Mouse (Mus musculus): Measurements from ENCODE around the gene Coa4. TPM values are rescaled to one million over a fixed set of nuclear protein-coding genes. Genes with fewer than 3 reads are reported as not detected.

Coa4 gene
- polyA plus RNA-seq, 1 experiment from 2014 or later: 17.8 TPM

GRCm38 (mm10) chr7:100572061-100572460 lies 35.2 kb downstream of the Coa4 start:
- no peaks in the 10 kb centered on the region for H3K27me3 ChIP-seq
- H3K9me3 ChIP-seq: no peaks in the 10 kb centered on the region
- H3K9ac ChIP-seq (replicated peaks): no peak overlapping the region
- no peaks in the 10 kb centered on the region for H3K4me1 ChIP-seq
- no peak for ATAC-seq (ENCODE audit: low FRiP score, low read depth)
- 87% methylated on average over 4 of the region's 4 CpGs for WGBS
- no peak overlapping the region for H3K4me3 ChIP-seq
- no peak overlapping the region for H3K27ac ChIP-seq (replicated peaks)
- no peak overlapping the region for H3K4me2 ChIP-seq (replicated peaks)
- H3K36me3 ChIP-seq: no peaks in the 10 kb centered on the region

DNA sequence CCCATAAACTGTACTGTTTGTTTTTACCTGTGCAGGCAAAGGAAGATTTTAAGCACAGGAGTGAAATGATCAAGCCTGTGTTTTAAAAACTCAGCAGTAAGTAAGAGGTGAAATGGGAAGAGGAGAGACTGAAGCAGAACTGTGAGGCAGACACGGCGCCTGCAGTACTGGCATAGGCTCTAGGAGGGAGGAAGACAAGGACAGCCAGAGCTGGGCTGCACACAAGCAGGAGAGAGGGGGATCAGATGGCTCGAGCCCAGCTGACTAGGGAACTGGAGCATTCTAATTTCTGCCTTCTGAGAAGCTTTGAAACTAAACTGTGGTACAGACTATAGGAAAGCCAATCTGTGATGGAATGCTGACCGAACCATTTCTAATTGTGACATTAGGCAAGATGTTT lies 35.8 kb downstream of the Coa4 start:
- Histone ChIP-seq H3K9me3 (no peaks in the 10 kb centered on the region), H3K4me1 (no peaks in the 10 kb centered on the region), H3K4me2 (replicated peaks) (no peak overlapping the region), H3K27me3 (no peaks in the 10 kb centered on the region), H3K4me3 (no peak overlapping the region), H3K9ac (replicated peaks) (no peak overlapping the region), H3K36me3 (no peaks in the 10 kb centered on the region), H3K27ac (replicated peaks) (no peak overlapping the region)
- ATAC-seq (ENCODE audit: low FRiP score, low read depth): no peak
- 83% methylated on average over 4 of the region's 4 CpGs for WGBS

- Histone ChIP-seq H3K27me3 (no peaks in the 10 kb centered on the region), H3K9me3 (no peaks in the 10 kb centered on the region), H3K36me3 (no peaks in the 10 kb centered on the region), H3K4me3 (no peak overlapping the region), H3K27ac (replicated peaks) (no peak overlapping the region), H3K4me1 (0 out of 2 replicates have a peak, but pooled peaks cover 3% of the 10 kb centered on the region), H3K4me2 (replicated peaks) (no peak overlapping the region), H3K9ac (replicated peaks) (no peak overlapping the region)
- no peak for ATAC-seq (ENCODE audit: low FRiP score, low read depth)
- WGBS: 70% methylated on average over 2 of the region's 2 CpGs
Measured at GRCm38 (mm10) chr7:100578794-100579193, 41.9 kb downstream of the Coa4 start.

DNA sequence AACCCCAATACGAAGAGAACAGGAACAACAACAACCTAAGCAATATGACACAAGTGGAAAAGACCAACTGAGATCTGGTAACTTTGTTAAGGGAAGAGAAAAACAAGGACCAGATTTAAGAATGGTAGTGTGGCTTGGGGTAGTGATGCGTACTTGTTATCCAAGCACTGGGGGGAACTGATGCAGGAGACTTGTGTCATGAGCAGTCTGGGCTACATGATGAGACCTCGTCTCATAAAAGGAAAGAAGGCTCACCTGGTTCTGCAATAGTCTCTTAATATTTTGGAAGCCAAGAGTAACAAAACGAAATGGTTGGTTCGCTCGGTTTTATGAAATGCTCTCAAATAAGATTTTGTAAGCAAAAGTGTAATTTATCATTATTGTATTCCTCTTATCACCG lies 45.4 kb downstream of the Coa4 start:
- H3K27ac ChIP-seq (replicated peaks): no peak overlapping the region
- no peak for ATAC-seq (ENCODE audit: low FRiP score, low read depth)
- no peaks in the 10 kb centered on the region for H3K36me3 ChIP-seq
- H3K9me3 ChIP-seq: no peaks in the 10 kb centered on the region
- H3K4me3 ChIP-seq: peak overlapping the region; percentile 56
- WGBS: 39% methylated on average over 7 of the region's 7 CpGs
- H3K27me3 ChIP-seq: no peaks in the 10 kb centered on the region
- H3K9ac ChIP-seq (replicated peaks): peak overlapping the region; percentile 70; the same call in 1 of the 2 replicates
- peak overlapping the region; percentile 60 for H3K4me2 ChIP-seq (replicated peaks)
- 0 out of 2 replicates have a peak, but pooled peaks cover 3% of the 10 kb centered on the region for H3K4me1 ChIP-seq

DNA sequence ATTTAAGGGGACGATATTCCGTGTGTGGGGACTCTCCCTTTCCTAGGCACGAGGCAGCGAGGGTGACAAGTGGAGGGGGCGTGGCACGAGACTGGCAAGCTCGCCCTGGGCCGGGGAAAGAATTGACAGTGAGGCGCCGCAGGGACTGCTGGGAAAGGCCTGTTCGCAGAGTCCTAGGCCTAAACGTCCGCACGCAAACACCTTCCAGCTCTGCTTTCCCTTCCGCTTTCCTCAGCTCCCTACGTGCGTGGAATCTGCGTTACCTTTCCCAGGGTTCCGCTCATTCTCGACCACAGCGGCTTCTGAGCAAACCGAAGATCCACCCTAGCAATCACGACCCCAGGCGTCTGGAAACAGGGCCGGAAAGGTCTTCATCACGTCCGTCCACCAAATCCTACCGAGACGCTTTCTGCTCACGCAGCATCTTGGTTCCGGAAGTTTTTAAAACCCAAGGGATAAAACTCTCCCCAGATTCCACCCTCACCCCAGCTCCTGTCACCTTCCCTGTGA lies 45.9 kb downstream of the Coa4 start:
- Histone ChIP-seq H3K4me1 (0 out of 2 replicates have a peak, but pooled peaks cover 3% of the 10 kb centered on the region), H3K36me3 (no peaks in the 10 kb centered on the region), H3K4me3 (peak overlapping the region; percentile 56), H3K27me3 (no peaks in the 10 kb centered on the region), H3K9ac (replicated peaks) (peak overlapping the region; percentile 70), H3K9me3 (no peaks in the 10 kb centered on the region), H3K4me2 (replicated peaks) (peak overlapping the region; percentile 60), H3K27ac (replicated peaks) (peak overlapping the region; percentile 87)
- ATAC-seq (ENCODE audit: low FRiP score, low read depth): peak; percentile 95
- under 1% methylated on average over 31 of the region's 31 CpGs for WGBS

GRCm38 (mm10) chr7:100589816-100590215 lies 52.9 kb downstream of the Coa4 start:
- Histone ChIP-seq H3K9ac (replicated peaks) (no peak overlapping the region), H3K27ac (replicated peaks) (no peak overlapping the region), H3K9me3 (no peaks in the 10 kb centered on the region), H3K4me2 (replicated peaks) (no peak overlapping the region), H3K36me3 (no peaks in the 10 kb centered on the region), H3K4me3 (no peak overlapping the region), H3K4me1 (no peaks in the 10 kb centered on the region), H3K27me3 (no peaks in the 10 kb centered on the region)
- ATAC-seq (ENCODE audit: low FRiP score, low read depth): no peak
- 71% methylated on average over 1 of the region's 1 CpGs for WGBS

Other genes with a start within 250 kb of the Coa4 start
- 39.5 and 41.0 TPM in 2 replicates for gene C2cd3, start 164.8 kb upstream of the Coa4 start, polyA plus RNA-seq (2016; fragmentation: Nextera tagmentation; extraction: Ambion mirVana)
- 108 and 109 TPM in 2 replicates for gene Ppme1, start 164.8 kb upstream of the Coa4 start, polyA plus RNA-seq (2016; fragmentation: Nextera tagmentation; extraction: Ambion mirVana)
- not detected in 2 replicates for gene Ucp3, start 64.1 kb upstream of the Coa4 start, polyA plus RNA-seq (2016; fragmentation: Nextera tagmentation; extraction: Ambion mirVana)
- 68.6 and 87.1 TPM in 2 replicates for gene Ucp2, start 43.7 kb upstream of the Coa4 start, polyA plus RNA-seq (2016; fragmentation: Nextera tagmentation; extraction: Ambion mirVana)
- 0.37 and 0.93 TPM in 2 replicates for gene Dnajb13, start 22.1 kb upstream of the Coa4 start, polyA plus RNA-seq (2016; fragmentation: Nextera tagmentation; extraction: Ambion mirVana)
- gene Rab6a, start 70.3 kb downstream of the Coa4 start, polyA plus RNA-seq (2016; fragmentation: Nextera tagmentation; extraction: Ambion mirVana): 162 and 179 TPM in 2 replicates
- gene Mrpl48, start 71.2 kb downstream of the Coa4 start, polyA plus RNA-seq (2016; fragmentation: Nextera tagmentation; extraction: Ambion mirVana): 67.7 and 69.4 TPM in 2 replicates
- gene Plekhb1, start 125.3 kb downstream of the Coa4 start, polyA plus RNA-seq (2016; fragmentation: Nextera tagmentation; extraction: Ambion mirVana): 3.8 and 4.7 TPM in 2 replicates
- gene Fam168a, start 169.6 kb downstream of the Coa4 start, polyA plus RNA-seq (2016; fragmentation: Nextera tagmentation; extraction: Ambion mirVana): 52.6 and 59.0 TPM in 2 replicates